Mouse (Mus musculus): ENCODE results near the gene Antxr1. TPM values are rescaled to one million over a fixed set of nuclear protein-coding genes. Genes with fewer than 3 reads are reported as not detected.

The Antxr1 gene
- 17.9 and 24.5 TPM in 2 replicates for total RNA-seq (2014; rRNA removed)
- polyA plus RNA-seq (2015; fragmentation: Nextera tagmentation; extraction: Ambion mirVana): 4.0 and 4.2 TPM in 2 replicates

- Histone ChIP-seq H3K4me1 (ENCODE audit: insufficient read depth, low read length) (peaks cover 3% of the 10 kb centered on the region; the same call in 1 of the 2 replicates), H3K9ac (replicated peaks; ENCODE audit: low read length) (peak within 1 kb of the TSS; percentile 68), H3K9me3 (ENCODE audit: low read length) (no peaks in the 10 kb centered on the region), H3K27ac (peak within 1 kb of the TSS; percentile 74), H3K36me3 (ENCODE audit: insufficient read depth, low read length) (no peaks in the 10 kb centered on the region), H3K4me3 (ENCODE audit: low read length) (peak within 1 kb of the TSS; percentile 62), H3K27me3 (ENCODE audit: insufficient read depth, low read length) (no peaks in the 10 kb centered on the region), H3K4me2 (ENCODE audit: low read depth, low read length) (peak within 1 kb of the TSS; percentile 85)
- ATAC-seq (peak; percentile 77), DNase-seq (ENCODE audit: low spot score) (peak; percentile 73)
- TF ChIP-seq CTCF (IDR thresholded peaks at IDR 0.05; ENCODE audit: low read depth): peak; percentile 62
- WGBS: under 1% methylated on average over 53 of the region's 54 CpGs
Observed at GRCm38 (mm10) chr6:87335091-87335934, at the start of gene Antxr1. Antxr1 (minus strand) TSS chr6:87335821.

- peaks cover 3% of the 10 kb centered on the region; the same call in 1 of the 2 replicates for H3K27me3 ChIP-seq (ENCODE audit: insufficient read depth, low read length)
- peak overlapping the region; percentile 55 for H3K4me2 ChIP-seq (ENCODE audit: low read depth, low read length)
- no peak for DNase-seq (ENCODE audit: low spot score)
- no peak overlapping the region for H3K27ac ChIP-seq
- 57% methylated on average over 6 of the region's 6 CpGs for WGBS
- H3K9me3 ChIP-seq (ENCODE audit: low read length): no peaks in the 10 kb centered on the region
- no peak overlapping the region for H3K9ac ChIP-seq (replicated peaks; ENCODE audit: low read length)
- H3K36me3 ChIP-seq (ENCODE audit: insufficient read depth, low read length): no peaks in the 10 kb centered on the region
- no peak for ATAC-seq
- no peak overlapping the region for H3K4me3 ChIP-seq (ENCODE audit: low read length)
- TF ChIP-seq CTCF (IDR thresholded peaks at IDR 0.05; ENCODE audit: low read depth): no peak
- peaks cover 3% of the 10 kb centered on the region; the same call in 1 of the 2 replicates for H3K4me1 ChIP-seq (ENCODE audit: insufficient read depth, low read length)
Observed at GRCm38 (mm10) chr6:87384761-87385160, 49.1 kb upstream of the Antxr1 start.

DNA sequence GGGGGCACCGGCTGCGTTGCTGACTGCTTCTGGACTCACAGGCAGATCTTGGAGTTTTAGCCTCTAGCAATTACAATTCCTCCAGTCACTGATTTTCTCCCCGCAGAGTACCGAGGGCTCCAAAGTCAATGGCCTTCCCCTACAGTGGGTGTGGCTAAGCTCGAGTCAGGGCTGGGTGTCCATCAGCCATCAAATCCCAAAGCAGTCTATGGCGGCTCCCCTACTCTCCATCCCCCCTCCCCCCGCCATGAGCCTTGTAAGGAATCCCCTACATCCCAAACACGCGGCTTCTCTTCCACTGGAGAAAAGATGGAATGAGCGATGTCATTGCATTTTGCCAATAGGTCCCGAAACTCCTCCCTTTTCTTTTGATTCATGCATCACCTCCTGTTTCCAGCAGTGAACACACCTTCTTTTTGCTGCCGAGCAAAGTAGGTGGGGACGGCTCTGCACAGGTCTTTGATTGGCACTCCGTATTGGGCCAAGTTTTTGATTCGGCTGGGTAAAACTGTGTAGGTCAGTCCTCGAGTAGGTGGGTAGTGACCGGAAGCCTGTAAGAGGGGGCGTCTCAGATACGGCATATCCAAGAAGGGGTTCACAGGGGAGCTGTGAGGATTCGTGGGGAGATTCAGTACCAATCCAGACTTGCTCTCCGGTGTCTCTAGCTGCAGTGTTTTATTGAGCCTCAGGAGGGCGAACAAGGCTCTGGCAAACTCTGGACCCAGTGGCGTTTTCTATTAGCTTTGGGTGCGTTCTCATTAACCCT, 48.5 kb upstream of the Antxr1 start:
- peak overlapping the region; percentile 43; the same call in 1 of the 2 replicates for H3K9ac ChIP-seq (replicated peaks; ENCODE audit: low read length)
- no peaks in the 10 kb centered on the region for H3K9me3 ChIP-seq (ENCODE audit: low read length)
- H3K4me1 ChIP-seq (ENCODE audit: insufficient read depth, low read length): peaks cover 3% of the 10 kb centered on the region; the same call in 1 of the 2 replicates
- H3K4me2 ChIP-seq (ENCODE audit: low read depth, low read length): peak overlapping the region; percentile 55
- peaks cover 3% of the 10 kb centered on the region; the same call in 1 of the 2 replicates for H3K27me3 ChIP-seq (ENCODE audit: insufficient read depth, low read length)
- peak; percentile 66 for DNase-seq (ENCODE audit: low spot score)
- peak; percentile 81 for ATAC-seq
- peak; percentile 70 for TF ChIP-seq CTCF (IDR thresholded peaks at IDR 0.05; ENCODE audit: low read depth)
- H3K27ac ChIP-seq: no peak overlapping the region
- WGBS: 7% methylated on average over 24 of the region's 24 CpGs
- peak overlapping the region; percentile 36 for H3K4me3 ChIP-seq (ENCODE audit: low read length)
- H3K36me3 ChIP-seq (ENCODE audit: insufficient read depth, low read length): no peaks in the 10 kb centered on the region

DNA sequence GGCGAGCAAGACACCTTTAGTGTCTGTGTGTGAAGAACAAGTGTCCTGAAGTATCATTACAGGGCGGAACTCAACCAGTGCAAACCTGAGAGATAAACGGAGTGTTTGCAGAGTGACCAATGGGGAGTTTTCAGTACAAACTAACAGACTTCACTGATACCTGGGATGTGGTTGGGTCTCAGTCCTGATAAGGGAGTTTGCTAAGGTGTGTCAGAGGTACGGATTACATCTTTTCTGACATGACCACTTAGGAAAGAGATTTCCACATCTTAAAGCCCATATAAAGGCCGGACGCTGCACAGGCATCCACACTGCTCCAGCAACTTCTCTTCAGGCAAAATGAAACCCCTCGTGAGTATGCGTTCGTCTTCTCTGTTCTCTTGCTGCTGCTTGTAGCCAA, 37.4 kb upstream of the Antxr1 start, which contains the start of gene Gkn2:
Gene Gkn2, plus strand, starts transcription at position 301 of the 400 bp plus-strand sequence.
- 90% methylated on average over 9 of the region's 9 CpGs for WGBS
- no peak for TF ChIP-seq CTCF (IDR thresholded peaks at IDR 0.05; ENCODE audit: low read depth)
- no peaks in the 10 kb centered on the region for H3K27me3 ChIP-seq (ENCODE audit: insufficient read depth, low read length)

GRCm38 (mm10) chr6:87369223-87369622, 33.6 kb upstream of the Antxr1 start:
- H3K27me3 ChIP-seq (ENCODE audit: insufficient read depth, low read length): no peaks in the 10 kb centered on the region
- no peak overlapping the region for H3K4me2 ChIP-seq (ENCODE audit: low read depth, low read length)
- H3K27ac ChIP-seq: no peak overlapping the region
- 90% methylated on average over 5 of the region's 5 CpGs for WGBS
- no peak overlapping the region for H3K9ac ChIP-seq (replicated peaks; ENCODE audit: low read length)
- H3K4me3 ChIP-seq (ENCODE audit: low read length): no peak overlapping the region
- DNase-seq (ENCODE audit: low spot score) (no peak), ATAC-seq (no peak)
- no peak for TF ChIP-seq CTCF (IDR thresholded peaks at IDR 0.05; ENCODE audit: low read depth)
- no peaks in the 10 kb centered on the region for H3K9me3 ChIP-seq (ENCODE audit: low read length)
- H3K36me3 ChIP-seq (ENCODE audit: insufficient read depth, low read length): no peaks in the 10 kb centered on the region
- H3K4me1 ChIP-seq (ENCODE audit: insufficient read depth, low read length): no peaks in the 10 kb centered on the region

More for the DNA sequence above, 37.4 kb upstream of the Antxr1 start, which contains the start of gene Gkn2:
- no peak within 1 kb of the TSS for H3K9ac ChIP-seq (replicated peaks; ENCODE audit: low read length)
- H3K27ac ChIP-seq: no peak within 1 kb of the TSS
- H3K4me3 ChIP-seq (ENCODE audit: low read length): no peak within 1 kb of the TSS
- no peaks in the 10 kb centered on the region for H3K36me3 ChIP-seq (ENCODE audit: insufficient read depth, low read length)
- no peaks in the 10 kb centered on the region for H3K4me1 ChIP-seq (ENCODE audit: insufficient read depth, low read length)
- H3K9me3 ChIP-seq (ENCODE audit: low read length): no peaks in the 10 kb centered on the region
- H3K4me2 ChIP-seq (ENCODE audit: low read depth, low read length): no peak within 1 kb of the TSS
- no peak for DNase-seq (ENCODE audit: low spot score)
- no peak for ATAC-seq

DNA sequence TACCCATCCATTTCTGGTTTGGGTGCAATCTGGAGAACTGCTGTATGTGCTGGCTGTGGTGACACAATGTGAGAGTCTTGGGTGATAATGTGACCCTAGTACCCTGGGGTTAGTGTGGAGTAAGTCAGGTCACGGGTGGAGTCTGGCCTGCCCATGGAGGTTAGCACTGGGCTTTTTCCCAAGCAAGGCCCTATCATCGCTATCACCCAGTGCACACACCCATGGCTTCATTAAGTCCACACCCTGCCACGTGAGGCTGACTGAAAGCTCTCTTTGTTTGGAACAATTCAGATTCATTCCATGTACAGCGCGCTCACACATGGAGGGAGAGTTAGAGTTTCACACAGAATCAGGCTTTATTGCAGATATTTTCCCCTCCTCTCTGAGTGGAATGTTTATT, 18.8 kb upstream of the Antxr1 start:
- no peaks in the 10 kb centered on the region for H3K27me3 ChIP-seq (ENCODE audit: insufficient read depth, low read length)
- H3K36me3 ChIP-seq (ENCODE audit: insufficient read depth, low read length): no peaks in the 10 kb centered on the region
- peak; percentile 64; the same call in 1 of the 2 replicates for ATAC-seq
- no peak overlapping the region for H3K27ac ChIP-seq
- no peak overlapping the region for H3K9ac ChIP-seq (replicated peaks; ENCODE audit: low read length)
- no peak overlapping the region for H3K4me2 ChIP-seq (ENCODE audit: low read depth, low read length)
- peak; percentile 22 for DNase-seq (ENCODE audit: low spot score)
- no peak for TF ChIP-seq CTCF (IDR thresholded peaks at IDR 0.05; ENCODE audit: low read depth)
- H3K9me3 ChIP-seq (ENCODE audit: low read length): no peaks in the 10 kb centered on the region
- no peaks in the 10 kb centered on the region for H3K4me1 ChIP-seq (ENCODE audit: insufficient read depth, low read length)
- no peak overlapping the region for H3K4me3 ChIP-seq (ENCODE audit: low read length)
- 54% methylated on average over 5 of the region's 5 CpGs for WGBS

Measured in hindbrain, postnatal 0 days (tissue).